Mouse (Mus musculus) lung, embryonic 16.5 days (tissue): ENCODE measurements around the gene Akt1s1. TPM values are rescaled to one million over a fixed set of nuclear protein-coding genes. Genes with fewer than 3 reads are reported as not detected.
A peak's percentile ranks its signal among the peaks of the same experiment; 100 is the strongest.

ENCODE experiments used
- ATAC-seq: fragments of 200-750 bp; cut with Nextera tagmentation; 2 replicates; pipeline ENCODE4 v1.8.0; 2017; ENCODE audit warnings: low read depth, mild to moderate bottlenecking, moderate library complexity
- H3K27ac ChIP-seq: fragments of 300-500 bp; sonication (generic); 2 replicates; pipeline ENCODE4 v1.5.1; 2014; ENCODE audit warnings: mild to moderate bottlenecking, control low read depth, low read length
- H3K27me3 ChIP-seq: fragments of 300-500 bp; sonication (generic); 2 replicates; pipeline ENCODE4 v1.6.1; 2014; ENCODE audit warnings: low read depth, low read length, mixed read lengths; ENCODE audit not compliant: control insufficient read depth, insufficient read depth
- H3K36me3 ChIP-seq: fragments of 300-500 bp; sonication (generic); 2 replicates; pipeline ENCODE4 v1.6.1; 2014; ENCODE audit warnings: low read length; ENCODE audit not compliant: control insufficient read depth, insufficient read depth
- H3K4me1 ChIP-seq: fragments of 300-500 bp; sonication (generic); replicated peaks from 2 replicates; pipeline ENCODE4 v1.6.1; 2014; ENCODE audit warnings: low read length, mixed read lengths; ENCODE audit not compliant: control insufficient read depth, insufficient read depth
- H3K4me2 ChIP-seq: fragments of 300-500 bp; sonication (generic); 2 replicates; pipeline ENCODE4 v1.6.1; 2014; ENCODE audit warnings: low read depth, low read length, control low read depth
- H3K4me3 ChIP-seq: fragments of 300-500 bp; sonication (generic); 2 replicates; pipeline ENCODE4 v1.5.1; 2014; ENCODE audit warnings: mild to moderate bottlenecking, low read length, control low read depth
- H3K9ac ChIP-seq: fragments of 300-500 bp; sonication (generic); 2 replicates; pipeline ENCODE4 v1.6.1; 2014; ENCODE audit warnings: low read length, control low read depth
- H3K9me3 ChIP-seq: fragments of 300-500 bp; sonication (generic); 2 replicates; pipeline ENCODE4 v1.6.1; 2016; ENCODE audit warnings: low read length; ENCODE audit not compliant: control insufficient read depth
- WGBS: fragments of 180-500 bp; shearing (Covaris S2); extraction: QIAGEN DNeasy Blood & Tissue Kit; methylation state at CpG from one replicate; pipeline ENCODE4 v1.1.7; 2014; 5-methylcytosine and 5-hydroxymethylcytosine counted together
- microRNA counts: library from miRNA; unstranded; fragments of <30 nt; microRNA quantifications from one replicate; lab custom pipeline; 2016
- microRNA-seq: library from miRNA; unstranded; fragments of <30 nt; microRNA quantifications from one replicate; pipeline ENCODE4, GENCODE M21; 2016
- polyA plus RNA-seq: library from polyadenylated mRNA; unstranded; fragments of >200 nt; fragmentation: Nextera tagmentation; extraction: Ambion mirVana; gene quantifications from 2 replicates; pipeline ENCODE4 v1.2.1, GENCODE M21; 2015

Akt1s1 gene
- polyA plus RNA-seq, 1 experiment from 2014 or later, result 95.6 TPM

GRCm38 (mm10) chr7:44901230-44901722 lies 52.5 kb downstream of the Akt1s1 start:
- no peaks in the 10 kb centered on the region for H3K9me3 ChIP-seq
- 6% methylated on average over 21 of the region's 21 CpGs for WGBS
- H3K4me1 ChIP-seq, result peaks cover 24% of the 10 kb centered on the region
- H3K27ac ChIP-seq, result peak overlapping the region; percentile 56
- peak overlapping the region; percentile 47 for H3K4me2 ChIP-seq
- ATAC-seq, result peak; percentile 66
- H3K36me3 ChIP-seq, result peaks cover 36% of the 10 kb centered on the region
- H3K27me3 ChIP-seq, result no peaks in the 10 kb centered on the region
- peak overlapping the region; percentile 34 for H3K4me3 ChIP-seq
- H3K9ac ChIP-seq, result peak overlapping the region; percentile 34

MicroRNA genes within 50 kb of the gene (microRNA counts, 519-probe panel; counts per million panel counts)
- not detected for microRNA mmu-miR-707 (lab: Ali Mortazavi, UCI)

Small RNAs within 50 kb of the gene (microRNA-seq; reads per million reads assigned to microRNA genes)
- not detected for gene Mir707

Other genes starting within 250 kb of the Akt1s1 start
- gene Myh14, start 178.1 kb upstream of the Akt1s1 start, polyA plus RNA-seq, result 38.8 and 39.4 TPM in 2 replicates
- gene Izumo2, start 140.2 kb upstream of the Akt1s1 start, polyA plus RNA-seq, result not detected in 2 replicates
- gene Vrk3, start 100.6 kb upstream of the Akt1s1 start, polyA plus RNA-seq, result 46.9 and 53.0 TPM in 2 replicates
- 2.0 TPM in 2 replicates for gene Zfp473, start 97.9 kb upstream of the Akt1s1 start, polyA plus RNA-seq
- gene Nup62, start 32.9 kb upstream of the Akt1s1 start, polyA plus RNA-seq, result 88.6 and 98.6 TPM in 2 replicates
- gene Il4i1, start 32.6 kb upstream of the Akt1s1 start, polyA plus RNA-seq, result 1.4 and 1.7 TPM in 2 replicates
- 3.3 and 3.5 TPM in 2 replicates for gene Atf5, start 32.3 kb upstream of the Akt1s1 start, polyA plus RNA-seq
- gene Tbc1d17, start 88 bp downstream of the Akt1s1 start, polyA plus RNA-seq, result 83.7 and 84.4 TPM in 2 replicates
- gene Pnkp, start 8.1 kb downstream of the Akt1s1 start, polyA plus RNA-seq, result 38.0 and 39.0 TPM in 2 replicates
- 302 and 307 TPM in 2 replicates for gene Ptov1, start 20.8 kb downstream of the Akt1s1 start, polyA plus RNA-seq
- 97.3 and 102 TPM in 2 replicates for gene Med25, start 43.7 kb downstream of the Akt1s1 start, polyA plus RNA-seq
- gene Fuz, start 47.1 kb downstream of the Akt1s1 start, polyA plus RNA-seq, result 22.4 and 24.3 TPM in 2 replicates
- gene Ap2a1, start 80.5 kb downstream of the Akt1s1 start, polyA plus RNA-seq, result 58.2 and 63.7 TPM in 2 replicates
- 0.15 and 0.44 TPM in 2 replicates for gene Tsks, start 94.2 kb downstream of the Akt1s1 start, polyA plus RNA-seq
- gene Cpt1c, start 125.9 kb downstream of the Akt1s1 start, polyA plus RNA-seq, result 17.1 and 17.5 TPM in 2 replicates
- 413 and 457 TPM in 2 replicates for gene Prmt1, start 137.6 kb downstream of the Akt1s1 start, polyA plus RNA-seq
- 96.5 and 108 TPM in 2 replicates for gene Irf3, start 148.7 kb downstream of the Akt1s1 start, polyA plus RNA-seq
- 62.0 and 64.5 TPM in 2 replicates for gene Bcl2l12, start 149.7 kb downstream of the Akt1s1 start, polyA plus RNA-seq
- gene Scaf1, start 167.4 kb downstream of the Akt1s1 start, polyA plus RNA-seq, result 28.9 and 30.7 TPM in 2 replicates
- gene Rras, start 169.0 kb downstream of the Akt1s1 start, polyA plus RNA-seq, result 54.6 and 59.7 TPM in 2 replicates
- 9.2 TPM in 2 replicates for gene Prr12, start 203.9 kb downstream of the Akt1s1 start, polyA plus RNA-seq
- gene Nosip, start 213.4 kb downstream of the Akt1s1 start, polyA plus RNA-seq, result 72.5 and 77.8 TPM in 2 replicates
- gene Prrg2, start 213.7 kb downstream of the Akt1s1 start, polyA plus RNA-seq, result 28.7 and 31.9 TPM in 2 replicates
- 308 and 326 TPM in 2 replicates for gene Rcn3, start 243.2 kb downstream of the Akt1s1 start, polyA plus RNA-seq